Mouse (Mus musculus) NIH3T3 (cell line): ENCODE data around the gene Zic4.

Source experiments
- DNase-seq: peaks from one replicate; pipeline ENCODE4 v3.0.0-alpha.2; 2012; ENCODE audit warnings: low read depth

Zic4 gene

DNA sequence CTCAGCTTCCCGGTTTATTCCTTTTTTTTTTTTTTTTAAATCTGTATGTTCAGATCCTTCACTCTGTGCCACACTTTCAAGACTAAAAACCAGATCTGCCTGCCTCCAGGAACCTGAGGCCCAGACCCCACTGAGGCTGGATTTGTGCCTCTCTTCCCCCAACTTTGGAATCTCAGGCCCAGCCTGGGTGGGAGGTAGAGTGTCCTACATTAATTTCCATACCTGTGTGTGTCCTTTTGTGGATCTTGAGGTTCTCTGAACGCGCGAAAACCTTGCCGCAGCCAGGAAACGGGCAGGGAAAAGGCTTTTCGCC lies 1.6 kb downstream of the Zic4 start:
- DNase-seq = no peak

DNA sequence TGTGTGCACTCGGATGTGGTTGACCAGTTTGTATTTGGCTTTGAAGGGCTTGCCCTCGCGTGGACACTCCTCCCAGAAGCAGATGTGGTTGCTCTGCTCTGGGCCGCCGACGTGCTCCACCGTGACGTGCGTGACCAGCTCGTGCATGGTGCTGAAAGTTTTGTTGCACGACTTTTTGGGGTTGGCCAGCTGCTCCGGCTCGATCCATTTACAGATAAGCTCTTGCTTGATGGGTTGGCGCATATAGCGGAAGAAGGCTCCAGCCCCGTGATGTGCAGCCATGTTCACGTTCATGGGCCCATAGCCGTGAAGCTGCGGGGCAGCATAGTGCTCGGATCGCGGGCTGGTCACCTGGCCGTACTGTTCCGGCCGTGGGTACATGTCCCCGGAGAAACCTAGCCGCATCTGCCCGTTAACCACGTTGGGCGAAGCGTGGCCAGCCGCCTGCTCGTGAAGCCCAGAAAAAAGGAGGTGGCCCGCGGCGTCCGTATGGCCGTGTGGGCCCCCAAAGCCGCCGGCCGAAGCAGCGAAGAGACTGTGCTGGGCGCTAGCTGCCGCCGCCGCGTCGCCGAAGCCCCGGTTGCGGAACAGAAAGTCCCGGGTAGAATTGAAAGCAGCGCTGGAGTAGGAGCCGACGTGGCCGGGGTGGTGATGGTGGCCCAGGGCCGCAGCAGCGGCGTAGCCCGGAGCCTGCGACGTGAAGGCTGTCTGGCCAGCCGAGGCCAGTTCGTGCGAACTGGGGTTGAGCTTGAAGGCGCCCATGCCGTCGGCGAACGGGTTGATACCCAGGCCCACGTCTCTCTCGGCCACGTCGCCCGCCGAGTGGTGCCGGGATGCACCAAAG lies 2.1 kb downstream of the Zic4 start:
- DNase-seq = no peak

DNA sequence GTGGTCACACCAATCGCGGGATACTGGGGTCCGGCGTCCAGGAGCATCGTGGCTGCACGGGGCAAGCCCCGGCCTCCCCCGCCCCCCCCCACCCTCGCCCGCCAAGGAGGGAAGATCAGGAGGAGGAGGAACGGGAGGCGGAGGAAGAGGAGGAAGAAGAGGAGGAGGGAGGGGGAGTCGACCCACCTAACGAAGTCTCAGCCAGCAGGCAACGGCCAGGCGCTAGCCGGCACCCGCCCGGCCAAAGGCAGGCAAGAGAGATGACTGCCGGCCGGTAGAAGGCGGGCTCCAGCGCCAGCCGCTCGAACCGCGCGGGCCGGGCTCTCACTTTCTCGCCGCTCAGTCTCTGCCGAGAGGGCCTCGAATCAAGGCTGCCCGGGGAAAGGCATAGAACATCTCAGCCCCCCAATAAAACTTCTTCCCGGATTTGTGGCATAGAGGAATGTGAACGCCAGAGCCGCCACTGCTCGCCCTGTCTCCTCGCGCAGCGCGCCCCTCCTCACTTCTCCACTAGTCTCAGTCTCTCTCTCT lies 2.8 kb downstream of the Zic4 start:
- DNase-seq = no peak

DNA sequence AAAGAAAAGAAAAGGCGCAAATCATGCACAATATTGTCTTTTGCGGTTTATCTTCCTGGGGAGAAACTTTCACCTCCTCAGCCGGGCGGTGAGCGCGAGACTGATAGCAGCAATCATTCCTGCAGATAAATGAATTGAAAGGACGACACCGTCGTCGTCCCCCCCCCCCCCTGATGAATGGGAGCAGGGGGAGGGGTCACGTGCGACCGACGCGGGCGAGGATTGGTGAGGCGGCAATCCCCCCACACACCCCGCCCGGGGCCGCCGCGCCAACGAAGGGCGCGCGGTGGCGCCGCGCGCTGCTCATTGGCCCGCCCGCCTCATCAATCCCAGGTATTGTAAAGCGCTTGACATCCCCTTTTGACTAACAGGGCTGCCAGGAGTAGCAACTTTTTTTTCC lies 3.5 kb downstream of the Zic4 start, which contains the start of gene Zic1:
Gene Zic1 (minus strand): TSS at position 147 of the 400 bp plus-strand sequence.
- DNase-seq = no peak

DNA sequence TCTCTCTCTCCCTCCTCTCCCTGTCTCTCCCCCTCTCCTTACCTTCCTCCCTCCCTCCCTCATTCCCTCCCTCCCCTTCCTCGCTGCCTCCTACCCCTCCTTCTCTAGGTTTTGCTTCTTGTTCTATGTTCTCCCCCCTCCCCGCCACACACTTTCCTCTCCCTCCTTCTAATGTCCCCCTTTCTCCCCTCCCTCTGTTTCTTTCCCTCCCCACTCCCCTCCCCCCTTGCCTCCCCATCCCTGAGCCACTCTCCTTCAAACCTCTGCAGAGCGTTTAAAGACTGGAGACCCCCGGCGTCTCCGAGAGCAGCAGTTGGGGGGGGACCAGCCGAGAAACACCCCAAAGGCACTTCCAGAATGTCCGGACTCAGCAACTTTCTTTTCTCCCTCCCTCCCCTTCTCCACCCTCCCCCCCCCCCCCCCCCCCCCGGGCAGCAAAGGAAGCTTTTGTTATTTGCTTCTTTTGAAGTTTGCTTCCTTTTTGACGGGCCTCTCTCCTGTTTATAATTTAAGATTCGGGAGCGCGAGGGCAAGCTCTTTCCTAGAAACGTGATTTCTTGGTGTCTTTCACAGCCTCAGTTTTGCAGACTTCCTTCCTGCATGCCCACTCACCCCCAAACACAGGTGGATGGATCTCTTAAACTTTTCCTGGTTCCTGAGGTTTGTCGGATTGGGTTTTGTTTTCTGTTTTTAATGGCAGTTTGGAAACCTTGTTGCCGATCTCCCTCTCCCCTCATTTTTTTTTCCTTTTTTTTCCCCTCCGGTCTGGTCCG lies 4.2 kb downstream of the Zic4 start:
- no peak for DNase-seq

DNA sequence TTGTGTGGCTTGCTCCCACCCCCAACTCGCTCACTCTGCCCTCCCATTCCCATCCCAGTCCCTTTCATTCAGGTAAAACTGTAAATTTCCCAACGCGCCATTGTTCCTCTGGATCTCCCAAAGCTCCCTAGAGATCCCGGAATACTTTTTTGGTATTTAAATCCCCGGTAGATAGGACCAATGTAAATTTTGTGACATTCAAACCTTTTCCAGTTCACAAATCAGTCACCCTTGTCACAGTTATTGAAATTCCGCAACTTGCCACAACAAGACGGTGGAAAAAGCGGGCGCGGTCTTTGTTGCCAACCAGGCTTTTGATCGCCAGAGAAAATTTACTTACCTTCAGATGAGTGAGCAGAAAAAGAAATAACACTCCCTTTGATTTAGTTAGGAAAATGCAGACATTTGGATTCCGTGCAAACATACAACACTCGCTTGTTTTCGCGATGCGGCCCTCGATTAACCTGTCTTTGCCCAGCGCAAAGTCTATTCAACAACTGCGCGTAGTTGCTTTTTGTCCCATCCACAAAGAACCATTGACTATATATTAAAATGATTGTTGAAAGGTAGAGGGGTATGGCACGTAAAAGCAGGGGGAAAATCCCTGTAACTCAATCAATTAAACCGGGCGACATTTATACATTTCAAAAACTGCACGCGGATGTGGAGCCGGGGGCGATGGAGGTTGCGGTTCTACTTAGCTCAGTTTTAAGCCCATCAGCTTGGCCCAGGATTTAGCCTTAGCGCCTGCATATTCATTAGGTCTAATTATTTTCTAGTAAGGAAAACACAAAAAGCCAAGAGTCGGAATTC lies 5.0 kb downstream of the Zic4 start:
- DNase-seq = no peak

DNA sequence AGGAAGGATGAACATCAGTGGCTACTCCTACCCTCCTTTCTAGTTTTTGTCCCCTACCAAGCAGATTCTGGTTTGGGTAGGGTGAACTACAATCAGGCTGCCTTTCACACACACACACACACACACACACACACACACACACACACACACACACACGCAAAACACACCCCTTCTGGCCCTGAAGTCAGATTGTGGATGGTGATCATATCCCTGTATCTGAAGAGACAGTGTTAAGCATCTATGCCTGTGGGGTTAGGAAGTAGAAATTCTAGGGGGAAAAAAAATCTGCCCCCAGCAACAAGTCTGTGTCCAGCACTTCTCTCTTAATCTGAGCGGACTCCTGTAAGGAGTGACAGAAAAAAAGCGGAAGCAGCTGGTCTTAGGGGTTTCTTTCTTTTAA lies 5.9 kb downstream of the Zic4 start:
- no peak for DNase-seq

DNA sequence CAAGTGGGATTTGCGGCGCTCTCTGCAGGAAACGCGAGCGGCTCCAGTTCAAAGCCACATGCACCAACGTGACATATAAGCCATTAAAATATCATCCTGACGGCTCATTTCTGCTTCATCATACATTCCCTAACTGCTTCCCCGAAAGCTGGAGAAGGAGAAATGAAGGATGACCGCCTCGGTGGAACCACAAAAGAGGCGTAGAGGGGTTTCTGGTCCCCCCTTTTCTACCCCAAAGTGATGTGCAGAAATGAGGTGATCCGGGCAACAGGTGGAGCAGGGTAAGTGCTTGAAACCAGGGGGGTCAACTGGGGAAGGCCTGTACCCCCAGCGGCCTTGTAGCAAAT lies 6.7 kb downstream of the Zic4 start:
- DNase-seq = no peak

DNA sequence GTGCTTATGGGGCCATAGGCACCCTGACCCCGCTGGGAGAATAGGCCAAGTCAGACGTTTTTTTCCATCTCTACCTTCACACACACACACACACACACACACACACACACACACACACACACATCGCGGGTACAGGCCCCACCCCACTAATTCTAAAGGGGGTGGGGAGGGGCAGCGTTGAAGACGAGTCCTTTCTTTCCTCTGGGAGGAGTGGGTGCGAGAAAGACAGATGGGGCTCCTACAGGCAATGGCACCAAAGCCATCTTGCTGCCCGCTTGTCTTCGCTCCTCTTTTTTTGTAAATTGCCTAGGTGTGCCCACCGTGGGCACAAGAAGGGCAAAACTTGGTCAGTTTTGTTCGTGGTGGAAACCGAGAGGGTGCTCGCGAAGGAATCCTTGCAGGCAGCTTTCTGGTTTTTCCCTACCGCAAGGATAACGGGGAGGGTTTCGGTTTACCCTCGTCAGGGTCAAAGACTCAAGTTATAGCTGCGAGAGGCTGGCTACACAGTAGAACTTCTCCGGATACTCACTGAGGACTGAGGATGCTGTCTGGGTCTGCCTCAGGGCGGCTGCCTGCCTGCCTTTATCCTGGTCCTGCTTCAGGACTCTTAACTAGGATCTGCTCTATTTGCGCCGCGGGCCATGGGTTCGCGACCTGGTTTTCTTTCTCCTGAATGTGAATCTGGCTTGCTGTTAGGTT lies 7.2 kb downstream of the Zic4 start:
- no peak for DNase-seq

DNA sequence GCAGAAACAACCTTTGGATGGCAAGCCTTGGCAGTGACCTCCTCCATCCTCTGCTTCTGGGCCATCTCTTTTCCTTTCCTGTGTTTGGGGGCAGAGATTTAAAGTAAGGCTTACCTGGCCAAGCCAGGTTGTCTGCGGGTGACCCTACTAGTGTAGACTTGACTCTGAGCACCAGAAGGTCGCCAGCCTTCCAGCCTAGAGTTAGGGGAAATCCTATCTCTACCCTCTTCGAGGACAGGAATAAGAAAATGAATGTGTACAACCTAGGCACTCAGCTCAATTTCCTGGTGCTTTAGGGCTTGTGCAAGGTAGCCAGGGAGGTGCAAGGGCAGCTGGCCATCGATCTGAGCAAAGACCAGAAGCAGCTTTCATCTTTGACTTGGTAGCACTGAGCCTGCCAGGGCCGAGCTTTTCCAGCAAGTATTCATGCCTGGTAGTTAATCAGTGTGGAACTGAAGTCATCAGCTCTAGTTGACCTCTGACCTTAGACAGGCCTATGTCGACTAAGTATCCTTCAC lies 8.0 kb downstream of the Zic4 start:
- DNase-seq = no peak

DNA sequence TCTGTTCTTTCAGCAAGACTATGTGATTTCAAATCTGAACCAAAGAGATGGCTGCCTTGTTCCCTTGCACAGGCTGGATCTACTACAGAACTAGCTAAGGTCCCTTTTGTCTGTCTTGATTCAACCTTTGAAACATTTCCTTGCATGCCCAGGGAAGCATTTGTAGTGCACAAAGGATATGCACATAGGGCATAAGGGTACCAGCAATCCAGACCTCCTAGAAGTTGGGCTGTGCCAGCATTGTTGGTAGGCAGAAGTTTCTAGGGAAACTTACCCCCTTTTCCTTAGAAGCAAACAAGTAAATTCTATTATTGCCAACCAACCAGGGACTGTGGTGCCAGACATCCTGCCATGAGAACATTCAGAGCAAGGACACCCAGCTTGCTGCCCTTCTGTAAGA lies 8.8 kb downstream of the Zic4 start:
- DNase-seq = no peak

DNA sequence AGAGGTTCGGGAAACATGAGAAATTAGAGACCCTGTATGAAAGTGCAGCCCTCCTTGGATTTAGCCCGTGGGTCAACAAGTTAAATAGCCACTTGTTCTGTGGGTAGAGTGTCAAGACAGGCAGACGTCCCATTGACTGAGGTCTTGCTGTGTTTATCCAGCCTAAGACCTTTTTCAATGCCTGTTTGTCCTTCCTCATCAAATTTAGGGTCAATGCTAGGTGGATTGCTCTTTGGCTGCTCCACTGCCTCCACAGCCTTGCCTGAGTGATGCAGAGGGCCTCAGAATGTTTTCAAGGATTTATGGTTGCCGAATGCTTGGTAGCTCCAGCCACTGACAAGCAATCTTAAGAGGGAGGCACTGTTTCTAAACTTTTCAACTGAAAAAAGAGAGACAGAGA lies 9.4 kb downstream of the Zic4 start:
- DNase-seq = no peak

DNA sequence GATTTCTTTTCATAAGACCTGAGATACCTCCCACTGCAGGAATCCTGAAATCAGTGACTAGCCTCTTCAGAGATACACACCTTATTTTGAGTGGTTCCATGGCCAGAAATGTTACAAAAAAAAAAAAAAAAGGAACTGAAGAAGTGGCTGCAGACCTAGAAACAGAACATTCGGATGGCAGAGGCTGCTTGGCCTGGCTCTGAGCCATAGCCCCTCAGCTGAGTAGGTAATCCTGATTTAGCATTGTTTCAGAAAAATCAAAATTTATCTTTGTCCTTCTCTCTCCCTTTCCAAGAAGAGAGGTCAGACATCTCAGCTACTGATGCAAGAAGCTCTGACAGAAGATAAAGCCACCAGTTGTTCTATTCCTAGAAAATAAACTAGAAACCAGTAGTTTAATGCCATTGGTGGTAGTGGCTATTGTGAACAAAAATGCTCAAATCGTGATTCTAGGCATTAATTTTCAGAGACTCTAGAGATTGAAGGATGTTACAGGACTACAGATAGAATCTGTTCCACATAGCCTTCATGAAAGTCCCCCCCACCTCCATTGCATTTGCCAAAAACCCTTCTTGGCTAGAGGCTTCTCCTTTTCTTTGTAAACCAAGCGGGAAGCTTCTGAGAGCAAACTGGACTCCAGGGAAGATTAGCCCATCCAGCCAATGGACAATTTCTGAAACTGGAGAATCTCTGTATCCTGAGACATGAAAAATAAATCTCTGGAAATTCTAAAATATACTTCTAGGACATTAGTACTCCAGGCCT lies 11.8 kb downstream of the Zic4 start:
- no peak for DNase-seq

DNA sequence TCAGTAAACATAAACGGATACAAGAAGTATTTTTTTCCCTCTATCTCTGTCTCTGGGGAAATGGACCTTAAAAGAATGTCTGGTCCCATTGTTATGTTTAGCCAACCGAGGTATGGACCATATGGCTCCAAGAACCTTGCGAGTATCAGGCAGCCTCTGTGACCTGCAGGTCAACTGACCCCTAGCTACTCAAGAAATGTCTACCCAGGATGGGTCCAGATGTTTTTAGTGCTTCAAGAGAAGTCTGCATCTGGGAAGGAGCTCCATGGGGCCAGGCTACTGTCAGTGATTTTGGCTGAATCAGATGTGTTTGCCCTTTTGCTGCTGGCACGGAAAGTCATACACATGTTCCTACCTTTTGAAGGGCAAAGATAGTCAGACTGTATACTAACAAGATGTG lies 12.5 kb downstream of the Zic4 start:
- DNase-seq = no peak

DNA sequence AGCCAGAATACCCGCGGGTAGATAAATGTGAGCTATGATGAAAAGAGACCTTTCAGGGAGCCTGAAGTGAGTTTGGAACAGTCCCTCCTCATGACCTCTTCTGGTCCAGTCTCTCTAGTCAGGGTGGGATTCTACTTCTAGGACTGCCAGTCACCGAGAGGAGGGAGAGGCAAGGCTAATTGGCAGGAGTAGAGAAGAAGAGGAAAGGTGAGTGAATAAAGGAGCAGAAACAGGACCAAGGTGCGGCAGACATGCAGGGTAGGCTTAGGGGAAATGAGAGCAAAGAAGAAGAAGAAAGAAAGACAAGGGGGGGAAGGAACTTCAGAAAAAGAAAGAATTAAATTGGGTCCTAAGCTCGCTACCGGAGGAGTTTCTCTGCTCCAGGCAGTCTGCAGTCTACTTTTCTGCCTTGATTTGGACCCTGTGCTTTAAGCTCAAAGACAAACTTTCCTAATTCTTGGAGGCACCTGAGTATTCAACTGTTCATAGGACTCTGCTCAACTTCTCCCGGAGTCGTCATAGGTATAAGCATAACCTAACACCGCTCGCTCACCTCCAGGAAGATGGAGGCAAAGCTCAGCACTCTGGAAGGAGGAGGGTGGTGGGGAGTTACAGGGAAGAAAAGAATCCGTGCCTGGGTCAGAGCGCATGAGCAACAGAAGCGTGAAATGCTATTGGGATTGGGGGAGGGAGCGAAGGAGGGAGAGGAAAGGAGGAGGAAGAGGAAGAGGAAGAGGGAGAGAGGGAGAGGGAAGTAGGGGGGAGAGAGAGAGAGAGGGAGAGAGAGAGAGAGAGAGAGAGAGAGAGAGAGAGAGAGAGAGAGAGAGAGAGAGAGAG lies 15.0 kb downstream of the Zic4 start:
- no peak for DNase-seq

DNA sequence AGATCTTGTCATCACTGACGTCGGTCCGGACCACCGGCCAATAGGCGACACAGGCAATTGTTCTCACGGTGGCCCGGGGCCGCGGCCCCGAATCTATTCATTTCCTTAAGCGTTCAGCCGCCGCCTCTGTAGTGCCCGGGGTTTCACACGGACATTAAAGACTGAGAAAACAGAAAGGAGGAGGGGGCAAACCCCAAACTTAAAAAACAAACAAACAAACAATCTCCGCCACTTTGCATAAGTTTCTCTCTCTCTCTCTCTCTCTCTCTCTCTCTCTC lies 15.6 kb downstream of the Zic4 start:
- DNase-seq = no peak

DNA sequence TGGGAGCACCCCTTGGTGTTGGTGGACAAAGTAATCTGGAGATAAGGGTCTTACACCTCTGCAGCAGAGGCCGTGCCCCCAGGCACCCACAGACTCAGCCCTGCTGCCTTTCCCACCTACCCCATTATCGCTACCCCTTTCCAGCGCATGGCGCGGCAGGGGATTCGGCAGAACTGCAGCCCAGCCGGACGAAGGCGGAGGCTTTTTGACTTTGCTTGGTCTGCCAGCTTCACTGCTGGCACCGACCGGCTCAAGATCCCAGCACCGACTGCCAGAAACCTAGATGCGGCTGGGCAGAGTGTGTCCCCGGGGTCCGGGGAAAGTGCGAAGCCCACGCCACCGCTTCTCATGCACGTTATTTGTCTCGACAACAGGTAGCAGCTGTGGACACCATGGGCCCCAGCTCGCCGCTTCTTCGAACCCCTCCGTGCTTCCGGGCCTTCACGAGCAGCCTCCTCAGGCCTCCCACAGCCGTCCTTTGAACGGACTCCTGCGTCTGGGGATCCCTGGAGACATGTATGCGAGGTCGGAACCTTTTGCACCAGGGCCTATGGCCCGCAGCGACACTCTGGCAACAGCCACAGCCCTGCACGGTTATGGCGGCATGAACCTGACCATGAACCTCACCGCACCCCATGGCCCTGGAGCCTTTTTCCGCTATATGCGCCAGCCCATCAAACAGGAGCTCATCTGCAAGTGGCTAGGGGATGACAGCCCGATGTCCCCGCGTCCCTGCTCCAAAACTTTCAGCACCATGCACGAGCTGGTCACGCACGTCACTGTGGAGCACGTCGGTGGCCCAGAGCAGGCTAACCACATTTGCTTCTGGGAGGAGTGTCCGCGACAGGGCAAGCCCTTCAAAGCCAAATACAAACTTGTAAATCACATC lies 16.4 kb downstream of the Zic4 start:
- no peak for DNase-seq

DNA sequence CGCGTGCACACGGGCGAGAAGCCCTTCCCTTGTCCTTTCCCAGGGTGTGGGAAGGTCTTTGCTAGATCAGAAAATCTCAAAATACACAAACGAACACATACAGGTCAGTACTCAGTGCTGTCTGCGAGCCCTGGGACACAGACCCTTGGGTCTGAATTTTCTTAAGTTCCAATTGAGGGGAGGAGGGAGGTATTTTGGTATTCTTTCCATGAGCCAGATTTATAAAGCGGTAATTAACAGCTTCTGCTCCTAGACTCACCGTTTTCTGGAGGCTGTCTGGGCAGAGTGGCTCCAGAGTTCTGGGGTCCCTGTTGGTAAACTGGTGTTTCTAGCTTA lies 17.1 kb downstream of the Zic4 start:
- DNase-seq = no peak

DNA sequence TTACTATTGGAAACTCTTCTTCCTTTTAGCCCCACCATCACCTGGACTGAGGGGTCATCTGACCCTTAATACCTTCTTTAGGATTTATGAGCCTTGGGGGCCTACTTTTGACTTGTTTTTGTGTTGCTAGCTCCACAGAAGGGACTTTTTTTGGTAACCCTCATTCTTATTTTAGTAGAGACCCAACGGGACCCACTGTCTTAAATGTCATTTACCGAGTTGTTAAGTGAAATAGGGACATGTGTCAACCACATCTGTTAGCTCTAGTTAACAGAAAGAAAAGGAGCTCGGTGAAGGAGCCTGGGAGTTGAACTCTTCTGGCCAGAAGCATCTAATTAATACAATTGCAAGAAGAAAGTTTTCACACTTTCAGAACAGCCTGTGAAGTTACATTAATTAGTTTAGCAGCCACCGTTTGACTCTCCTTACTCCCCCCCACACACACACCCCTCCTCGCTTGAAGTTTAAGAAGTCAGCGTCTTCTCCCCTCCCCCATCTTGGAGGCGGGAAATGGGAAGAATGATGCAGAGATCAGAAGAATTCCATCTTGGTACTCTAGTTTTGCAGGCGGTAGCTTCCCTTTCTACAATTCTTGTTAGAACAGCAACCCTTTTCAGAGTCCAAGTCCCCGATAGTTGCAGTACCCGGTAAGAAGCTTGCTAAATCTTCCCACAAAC lies 17.7 kb downstream of the Zic4 start:
- no peak for DNase-seq
